Mouse (Mus musculus) liver, adult 2 months (tissue): ENCODE measurements around the gene Erich3.

ENCODE experiments used
- CTCF ChIP-seq: fragments of 200-500 bp; IDR thresholded peaks from 2 replicates; pipeline ENCODE4 v1.5.1; 2011; ENCODE audit warnings: low read depth, low read length, control low read depth
- POLR2A ChIP-seq: fragments of 200-500 bp; IDR thresholded peaks from 2 replicates; pipeline ENCODE4 v1.6.1; 2011; ENCODE audit warnings: low read length, control low read depth; ENCODE audit not compliant: insufficient read depth; ENCODE audit errors: extremely low read depth

DNA sequence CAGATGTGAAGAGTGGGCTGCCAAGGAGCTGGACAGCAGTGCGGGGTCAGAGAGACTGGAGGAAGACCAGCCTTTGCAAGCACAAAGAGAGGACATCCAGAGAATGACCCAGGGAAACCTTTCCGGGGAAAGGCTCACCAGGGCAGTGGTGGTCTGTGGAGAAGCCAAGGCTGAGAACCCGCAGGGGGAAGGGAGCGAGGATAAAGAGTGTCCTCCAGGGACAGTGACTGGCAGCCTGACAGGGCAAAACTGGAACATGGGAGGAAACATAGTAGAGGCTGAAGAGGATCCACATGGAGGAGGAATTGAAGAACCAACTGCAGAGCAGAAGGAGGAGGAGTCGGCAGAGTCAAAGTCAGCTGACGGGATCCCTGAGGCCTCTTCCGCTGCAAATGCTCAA is 100.5 kb downstream of the Erich3 start:
- TF ChIP-seq CTCF, result no peak
- TF ChIP-seq POLR2A, result no peak
